Mouse (Mus musculus) spleen, adult 2 months (tissue): ENCODE data around the gene Map1b. TPM values are rescaled to one million over a fixed set of nuclear protein-coding genes. Genes with fewer than 3 reads are reported as not detected.

Source experiments
- DNase-seq, 2 experiments: peaks; one replicate each; pipeline versions ENCODE4 v3.0.0 to v3.0.0-alpha.2; 2012 to 2021; ENCODE audit warnings: low spot score in 2 of 2, low read depth in 1 of 2
- H3K27ac ChIP-seq: fragments of 200-500 bp; 2 replicates; pipeline ENCODE4 v1.5.1; 2012; ENCODE audit warnings: low read length, inconsistent platforms; ENCODE audit not compliant: insufficient read depth
- H3K27me3 ChIP-seq: fragments of 200-500 bp; 2 replicates; pipeline ENCODE4 v1.6.1; 2012; ENCODE audit warnings: mild to moderate bottlenecking, moderate library complexity, low read length, inconsistent platforms; ENCODE audit not compliant: control insufficient read depth, insufficient read depth
- H3K36me3 ChIP-seq: fragments of 200-500 bp; 2 replicates; pipeline ENCODE4 v1.6.1; 2012; ENCODE audit warnings: mild to moderate bottlenecking, low read length, inconsistent platforms; ENCODE audit not compliant: control insufficient read depth, insufficient read depth
- H3K4me1 ChIP-seq: fragments of 200-500 bp; 2 replicates; pipeline ENCODE4 v1.6.1; 2011; ENCODE audit warnings: inconsistent platforms; ENCODE audit not compliant: control insufficient read depth, insufficient read depth, insufficient read length
- H3K4me3 ChIP-seq: fragments of 200-500 bp; 2 replicates; pipeline ENCODE4 v1.5.1; 2011; ENCODE audit warnings: mild to moderate bottlenecking, inconsistent platforms; ENCODE audit not compliant: insufficient read depth, insufficient read length; ENCODE audit errors: extremely low read depth
- CTCF ChIP-seq: fragments of 200-500 bp; IDR thresholded peaks from 2 replicates; pipeline ENCODE4 v1.5.1; 2011; ENCODE audit warnings: mild to moderate bottlenecking, inconsistent platforms; ENCODE audit not compliant: insufficient read depth, insufficient read length, insufficient replicate concordance; ENCODE audit errors: extremely low read depth
- POLR2A ChIP-seq: fragments of 200-500 bp; IDR thresholded peaks from 2 replicates; pipeline ENCODE4 v1.6.1; 2011; ENCODE audit warnings: low read depth, low read length, inconsistent platforms
- WGBS: fragments of 180-500 bp; shearing (Covaris S2); methylation state at CpG from one replicate; pipeline ENCODE4 v1.1.7; 2018; 5-methylcytosine and 5-hydroxymethylcytosine counted together
- polyA plus RNA-seq: library from polyadenylated mRNA; depleted of rRNA; stranded (reverse); fragments of >200 nt; gene quantifications from 2 replicates; pipeline ENCODE4 v1.2.3, GENCODE M21; 2012

Map1b gene
- polyA plus RNA-seq, 1 experiment, result 0.35 TPM

DNA sequence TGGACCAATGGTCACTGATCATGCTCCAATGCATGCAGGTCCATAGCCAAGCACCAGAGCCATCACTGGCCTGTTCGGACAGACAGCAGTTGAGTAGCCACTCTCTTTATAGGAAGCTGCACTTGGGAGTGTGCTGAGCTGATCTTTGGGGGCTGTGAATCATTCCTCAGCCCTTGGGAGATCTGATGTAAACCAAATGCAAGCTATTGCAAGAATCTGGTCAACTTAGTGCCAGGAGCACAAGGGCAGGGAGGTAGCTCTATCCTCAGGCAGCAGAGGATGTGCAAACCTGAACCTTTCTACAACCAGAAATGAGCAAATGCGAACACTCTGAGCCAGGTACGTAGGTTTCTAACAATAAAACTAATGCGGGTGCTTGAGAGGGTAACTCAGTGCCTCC, 26.3 kb downstream of the Map1b start:
- Histone ChIP-seq H3K36me3 (no peaks in the 10 kb centered on the region), H3K27me3 (no peaks in the 10 kb centered on the region), H3K4me3 (no peak overlapping the region), H3K27ac (no peak overlapping the region), H3K4me1 (no peaks in the 10 kb centered on the region)
- DNase-seq, result no peak
- 89% methylated on average over 4 of the region's 4 CpGs for whole genome bisulfite sequencing
- TF ChIP-seq POLR2A, result no peak
- no peak for TF ChIP-seq CTCF

DNA sequence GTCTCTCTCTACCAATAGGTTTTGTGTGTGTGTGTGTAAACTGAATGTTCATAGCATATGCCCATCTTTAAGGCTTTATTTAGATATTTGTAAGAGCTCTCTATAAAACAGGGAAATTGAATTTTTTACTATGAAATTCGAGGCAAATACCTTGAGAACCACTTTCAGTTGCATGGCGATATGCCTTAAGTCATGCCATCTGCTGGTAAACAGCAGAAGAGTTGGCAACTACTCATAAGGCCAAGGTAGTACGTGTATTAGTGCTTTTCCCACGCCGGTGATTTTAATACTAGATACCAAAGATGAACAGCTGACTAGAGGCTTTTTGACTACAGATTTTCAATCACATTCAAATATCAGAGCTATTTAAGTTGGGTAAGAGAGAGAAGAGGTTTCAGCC, 27.2 kb downstream of the Map1b start:
- no peak overlapping the region for H3K4me3 ChIP-seq
- no peaks in the 10 kb centered on the region for H3K27me3 ChIP-seq
- no peak for DNase-seq
- H3K4me1 ChIP-seq, result no peaks in the 10 kb centered on the region
- no peaks in the 10 kb centered on the region for H3K36me3 ChIP-seq
- H3K27ac ChIP-seq, result no peak overlapping the region
- no peak for TF ChIP-seq POLR2A
- TF ChIP-seq CTCF, result no peak
- 73% methylated on average over 5 of the region's 5 CpGs for WGBS

DNA sequence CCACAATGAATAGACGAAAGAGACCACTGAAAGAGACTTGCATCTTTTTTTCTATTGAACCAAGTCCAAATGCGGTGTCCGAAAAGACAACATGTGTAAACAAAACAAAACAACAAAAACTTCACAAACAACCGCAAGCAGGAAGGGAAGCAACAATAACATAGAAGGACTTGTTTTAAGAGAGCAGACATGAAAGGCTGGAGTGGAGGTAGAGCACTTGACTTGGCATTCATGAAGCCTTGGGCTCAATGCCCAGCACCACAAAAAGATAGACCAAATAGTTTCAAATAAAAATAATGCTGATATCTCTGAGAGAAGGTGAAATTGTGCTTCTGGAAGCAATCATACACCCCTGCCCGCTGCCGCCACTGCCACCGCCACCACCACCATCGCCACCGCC, 30.5 kb downstream of the Map1b start:
- 96% methylated on average over 9 of the region's 9 CpGs for WGBS
- Histone ChIP-seq H3K4me3 (no peak overlapping the region), H3K27ac (no peak overlapping the region), H3K4me1 (no peaks in the 10 kb centered on the region), H3K27me3 (no peaks in the 10 kb centered on the region), H3K36me3 (no peaks in the 10 kb centered on the region)
- TF ChIP-seq POLR2A, result no peak
- no peak for TF ChIP-seq CTCF
- DNase-seq, result no peak

DNA sequence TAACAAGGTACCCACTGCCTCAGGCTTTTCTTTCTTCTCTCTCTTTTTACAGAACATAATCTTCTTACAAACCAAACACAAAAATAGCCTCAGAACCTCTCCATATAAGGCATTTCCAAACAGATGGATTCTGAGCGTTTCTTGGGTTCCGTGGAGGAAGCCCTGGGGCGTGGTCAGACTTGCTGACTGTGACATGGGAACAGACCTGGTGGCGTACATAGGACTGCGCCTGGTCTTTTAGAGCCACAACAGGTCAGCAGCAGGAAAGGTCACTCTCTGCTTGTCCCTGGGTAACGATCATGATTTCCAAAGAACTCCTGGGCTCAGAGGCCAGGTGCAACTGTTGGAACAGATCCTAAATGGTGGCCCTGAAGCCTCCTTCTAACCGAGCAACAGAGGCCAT, 31.0 kb downstream of the Map1b start:
- Histone ChIP-seq H3K27ac (no peak overlapping the region), H3K36me3 (no peaks in the 10 kb centered on the region), H3K4me3 (no peak overlapping the region), H3K27me3 (no peaks in the 10 kb centered on the region), H3K4me1 (no peaks in the 10 kb centered on the region)
- DNase-seq, result no peak
- WGBS, result 85% methylated on average over 7 of the region's 7 CpGs
- TF ChIP-seq CTCF (no peak), POLR2A (no peak)

DNA sequence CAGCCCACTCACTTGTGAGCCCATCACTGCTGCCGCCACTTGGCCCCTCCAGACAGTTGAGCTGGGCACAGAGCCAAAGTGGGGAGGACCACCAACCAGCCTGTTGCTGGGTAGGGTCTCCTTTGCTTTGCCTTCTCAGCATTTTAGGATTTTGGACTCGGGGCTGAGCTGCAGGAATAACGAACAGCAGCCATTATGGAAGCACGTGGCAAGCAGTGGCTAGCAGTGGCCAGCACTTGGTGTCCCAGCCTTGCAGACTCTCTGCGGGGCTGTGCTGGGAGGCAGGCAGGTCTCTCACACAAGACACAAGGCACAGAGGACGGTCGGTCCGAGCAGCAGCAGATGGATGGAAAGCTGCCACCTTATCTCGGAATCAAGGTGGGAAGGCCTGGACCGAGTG, 31.4 kb downstream of the Map1b start:
- Histone ChIP-seq H3K36me3 (no peaks in the 10 kb centered on the region), H3K27me3 (no peaks in the 10 kb centered on the region), H3K4me3 (no peak overlapping the region), H3K4me1 (no peaks in the 10 kb centered on the region), H3K27ac (no peak overlapping the region)
- TF ChIP-seq CTCF, result no peak
- no peak for TF ChIP-seq POLR2A
- DNase-seq, result no peak
- 91% methylated on average over 10 of the region's 10 CpGs for WGBS

DNA sequence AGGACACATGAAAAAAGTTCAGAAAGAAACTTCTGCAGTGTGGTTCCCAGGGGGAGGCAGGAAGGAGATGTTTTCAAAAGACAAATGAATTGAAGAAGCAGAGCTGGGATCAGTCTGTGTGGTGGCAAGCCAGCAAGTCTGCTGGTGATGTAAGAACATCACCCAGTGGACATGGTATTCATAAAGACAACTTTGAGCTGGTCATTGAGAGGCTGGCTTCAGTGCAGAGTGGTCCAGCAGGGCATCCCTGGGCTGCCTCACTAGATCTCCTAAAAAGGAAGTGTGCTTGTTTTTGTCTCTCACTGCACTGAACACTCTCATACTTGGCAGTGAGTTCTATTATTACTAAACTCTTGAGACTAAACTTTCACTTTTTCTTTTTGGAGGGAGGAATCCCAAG, 32.9 kb downstream of the Map1b start:
- Histone ChIP-seq H3K4me3 (no peak overlapping the region), H3K36me3 (no peaks in the 10 kb centered on the region), H3K4me1 (no peaks in the 10 kb centered on the region), H3K27ac (no peak overlapping the region), H3K27me3 (no peaks in the 10 kb centered on the region)
- no peak for DNase-seq
- no peak for TF ChIP-seq CTCF
- no peak for TF ChIP-seq POLR2A

DNA sequence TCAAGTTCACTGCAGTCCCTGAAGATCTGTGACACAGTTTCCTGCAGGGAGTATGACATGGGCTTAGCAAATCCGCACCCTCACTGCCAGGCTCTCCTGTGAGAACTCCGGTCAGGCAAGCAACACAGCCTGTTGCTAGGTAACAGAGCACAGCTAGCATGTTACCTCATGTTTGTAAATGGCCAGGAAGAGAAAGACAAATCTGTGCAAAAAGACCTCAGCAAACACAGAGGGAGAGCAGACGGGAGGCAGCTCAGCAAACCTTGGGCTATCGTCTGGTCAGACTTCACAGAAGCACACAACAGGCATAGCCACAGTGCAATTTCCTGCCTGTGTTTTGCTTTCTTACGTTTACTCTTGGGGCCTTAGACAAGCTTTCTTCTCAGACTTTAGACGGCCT, 40.9 kb downstream of the Map1b start:
- Histone ChIP-seq H3K4me1 (no peaks in the 10 kb centered on the region), H3K4me3 (no peak overlapping the region), H3K27ac (no peak overlapping the region), H3K27me3 (no peaks in the 10 kb centered on the region), H3K36me3 (no peaks in the 10 kb centered on the region)
- 6% methylated on average over 6 of the region's 6 CpGs for WGBS
- no peak for DNase-seq
- TF ChIP-seq POLR2A (no peak), CTCF (no peak)

DNA sequence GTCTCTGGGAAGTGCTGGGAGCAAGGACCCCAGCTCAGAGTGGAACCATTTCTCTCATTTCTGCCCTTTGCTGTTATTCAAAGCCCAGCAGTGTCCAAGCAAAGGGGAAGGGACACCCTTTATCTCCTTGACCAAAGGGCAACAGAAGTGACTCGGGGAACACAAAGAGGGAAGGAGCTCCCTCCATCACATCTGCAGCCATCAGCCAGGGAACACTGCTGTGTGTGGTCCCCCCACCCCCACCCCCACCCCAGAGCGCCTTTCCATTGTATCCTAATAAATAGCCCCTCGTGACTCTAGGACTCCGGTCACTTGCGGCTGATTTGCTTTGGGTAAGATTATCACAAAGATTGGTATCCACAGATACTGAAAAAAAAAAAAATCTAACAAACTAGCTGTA, 41.3 kb downstream of the Map1b start:
- H3K36me3 ChIP-seq, result no peaks in the 10 kb centered on the region
- H3K27ac ChIP-seq, result no peak overlapping the region
- H3K27me3 ChIP-seq, result no peaks in the 10 kb centered on the region
- no peak for TF ChIP-seq POLR2A
- no peak for TF ChIP-seq CTCF
- no peak for DNase-seq
- no peaks in the 10 kb centered on the region for H3K4me1 ChIP-seq
- WGBS, result 6% methylated on average over 5 of the region's 5 CpGs
- no peak overlapping the region for H3K4me3 ChIP-seq
